Mouse (Mus musculus) ZHBTc4 (cell line): ENCODE measurements around the gene Myo3b.
"Not testable (repeated sequence)": the region's sequence is repeated elsewhere in the genome, so short reads cannot be mapped to it uniquely, and the experiment has no call there.

Source experiments
- DNase-seq: peaks from one replicate; pipeline ENCODE4 v3.0.0-alpha.2; 2011; ENCODE audit warnings: low read depth, low spot score

The Myo3b gene

GRCm38 (mm10) chr2:70038752-70039151, at the start of gene Myo3b:
TSS of gene Myo3b (plus strand) at chr2:70039126.
- DNase-seq: no peak

- no peak for DNase-seq
These were observed 49.7 kb upstream of the Myo3b start for GRCm38 (mm10) chr2:69989224-69989623.

GRCm38 (mm10) chr2:69990647-69991046, 48.3 kb upstream of the Myo3b start:
- DNase-seq: peak; percentile 62

GRCm38 (mm10) chr2:69994082-69994736, 44.7 kb upstream of the Myo3b start:
- DNase-seq: not testable (repeated sequence)

- no peak for DNase-seq
These were observed 44.1 kb upstream of the Myo3b start for GRCm38 (mm10) chr2:69994779-69995178.

GRCm38 (mm10) chr2:69999097-69999770, 39.7 kb upstream of the Myo3b start:
- no peak for DNase-seq

GRCm38 (mm10) chr2:70000316-70000715, 38.6 kb upstream of the Myo3b start:
- no peak for DNase-seq

GRCm38 (mm10) chr2:70006492-70006891, 32.4 kb upstream of the Myo3b start:
- no peak for DNase-seq

GRCm38 (mm10) chr2:70012941-70013340, 26.0 kb upstream of the Myo3b start:
- no peak for DNase-seq

GRCm38 (mm10) chr2:70018236-70018635, 20.7 kb upstream of the Myo3b start:
- DNase-seq: no peak

GRCm38 (mm10) chr2:70024454-70024853, 14.5 kb upstream of the Myo3b start:
- no peak for DNase-seq

- DNase-seq: no peak
These were observed 13.2 kb upstream of the Myo3b start for GRCm38 (mm10) chr2:70025711-70026110.

GRCm38 (mm10) chr2:70031472-70031871, 7.5 kb upstream of the Myo3b start:
- no peak for DNase-seq

- no peak for DNase-seq
These were observed 4.0 kb upstream of the Myo3b start for GRCm38 (mm10) chr2:70034895-70035294.

- no peak for DNase-seq
These were observed 3.6 kb upstream of the Myo3b start for GRCm38 (mm10) chr2:70035358-70035757.

- DNase-seq: peak; percentile 68
These were observed 1.7 kb upstream of the Myo3b start for GRCm38 (mm10) chr2:70037221-70037620.

GRCm38 (mm10) chr2:70044466-70044865, 5.5 kb downstream of the Myo3b start:
- DNase-seq: no peak

GRCm38 (mm10) chr2:70047868-70048267, 8.9 kb downstream of the Myo3b start:
- no peak for DNase-seq

- no peak for DNase-seq
These were observed 14.9 kb downstream of the Myo3b start for GRCm38 (mm10) chr2:70053803-70054202.

GRCm38 (mm10) chr2:70058201-70058600, 19.3 kb downstream of the Myo3b start:
- DNase-seq: no peak

GRCm38 (mm10) chr2:70060359-70061345, 21.7 kb downstream of the Myo3b start:
- DNase-seq: no peak

GRCm38 (mm10) chr2:70065116-70065515, 26.2 kb downstream of the Myo3b start:
- DNase-seq: no peak
